ENCODE assay signal across 9 mouse cellular contexts in the genomic region with DNA sequence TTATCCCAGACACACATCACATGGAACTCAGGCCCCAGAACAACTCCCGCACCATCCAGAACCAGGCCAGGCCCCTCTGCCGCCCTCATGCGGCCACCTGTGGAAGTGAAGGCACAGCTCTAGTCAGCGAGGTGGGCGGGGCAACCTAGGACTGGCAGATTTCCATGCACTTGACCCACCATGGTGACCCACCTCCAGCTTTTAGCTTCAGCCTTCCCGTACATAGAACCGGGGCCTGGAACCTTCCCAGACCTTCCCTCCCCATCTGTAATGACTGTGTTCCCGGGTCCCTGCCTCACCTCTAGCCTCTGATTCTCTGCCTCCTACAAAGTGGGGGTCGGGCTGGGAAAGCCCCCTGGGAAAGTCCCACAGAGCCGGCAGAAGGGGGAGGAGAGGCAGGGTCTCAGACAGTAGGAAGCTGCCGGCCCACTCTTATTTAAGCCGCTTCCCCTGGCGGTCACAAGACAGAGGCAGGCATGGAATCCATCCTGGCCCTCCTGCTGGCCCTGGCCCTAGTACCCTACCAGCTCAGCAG. TPM values are rescaled to one million over a fixed set of nuclear protein-coding genes. Genes with fewer than 3 reads are reported as not detected.
DNase-seq lines count a peak whose midpoint lies in the region; ATAC-seq lines count a peak whose summit lies in the region.
"Had no signal": no experiment of that assay in that cellular context is flagged by ENCODE, and none has a peak within 500 bp of the region (broad histone marks: within the 10 kb centered on the region; RNA-seq: fewer than 3 reads in every experiment).

A gene (plus strand): TSS at position 429 of the 535 bp plus-strand sequence.

- H3K4me1 ChIP-seq in heart, embryonic 11.5 days (ENCODE audit: control insufficient read depth, insufficient read depth, low read length), result peaks cover 3% of the 10 kb centered on the region; the same call in 1 of the 2 replicates
- H3K4me1 ChIP-seq in neural tube, embryonic 11.5 days (ENCODE audit: control insufficient read depth, insufficient read depth, low read length), result no peaks in the 10 kb centered on the region

- H3K9ac ChIP-seq in heart, embryonic 11.5 days (ENCODE audit: low read depth, low read length), result no peak within 1 kb of the TSS
- H3K9ac ChIP-seq in neural tube, embryonic 11.5 days (ENCODE audit: low read length), result no peak within 1 kb of the TSS
- H3K9ac ChIP-seq: limb, embryonic 13.5 days had no signal

- 0 out of 2 replicates have a peak, but pooled peaks have one; percentile 12 for ATAC-seq in heart, embryonic 11.5 days (replicated peaks; ENCODE audit: insufficient number of reproducible peaks, low FRiP score, low TSS enrichment)
- peak; percentile 25 for ATAC-seq in inflammation-experienced regulatory T-cells, adult 6 months
- ATAC-seq in neural tube, embryonic 11.5 days (ENCODE audit: insufficient read depth, low FRiP score, low TSS enrichment), result peak; percentile 10

- no peaks in the 10 kb centered on the region for H3K36me3 ChIP-seq in heart, embryonic 11.5 days (ENCODE audit: control insufficient read depth, insufficient read depth, low read length)
- no peaks in the 10 kb centered on the region for H3K36me3 ChIP-seq in neural tube, embryonic 11.5 days (ENCODE audit: control insufficient read depth, insufficient read depth, low read length)
- H3K36me3 ChIP-seq: limb, embryonic 13.5 days had no signal

- H3K27me3 ChIP-seq in heart, embryonic 11.5 days (ENCODE audit: control insufficient read depth, insufficient read depth, low read length), result 0 out of 2 replicates have a peak, but pooled peaks cover 6% of the 10 kb centered on the region
- no peaks in the 10 kb centered on the region for H3K27me3 ChIP-seq in neural tube, embryonic 11.5 days (ENCODE audit: control insufficient read depth, insufficient read depth, low read length)
- H3K27me3 ChIP-seq: limb, embryonic 13.5 days had no signal

- H3K4me2 ChIP-seq in heart, embryonic 11.5 days, result no peak within 1 kb of the TSS
- H3K4me2 ChIP-seq in neural tube, embryonic 11.5 days (ENCODE audit: low read depth), result no peak within 1 kb of the TSS
- H3K4me2 ChIP-seq: limb, embryonic 13.5 days had no signal

- no peak within 1 kb of the TSS for H3K4me3 ChIP-seq in heart, embryonic 11.5 days (ENCODE audit: low read depth, low read length)
- no peak within 1 kb of the TSS for H3K4me3 ChIP-seq in neural tube, embryonic 11.5 days (ENCODE audit: low read depth, low read length)
- H3K4me3 ChIP-seq: limb, embryonic 13.5 days had no signal

- no peak within 1 kb of the TSS for H3K27ac ChIP-seq in heart, embryonic 11.5 days (ENCODE audit: low read depth, low read length)
- no peak within 1 kb of the TSS for H3K27ac ChIP-seq in neural tube, embryonic 11.5 days (ENCODE audit: low read depth, low read length)
- H3K27ac ChIP-seq: limb, embryonic 13.5 days had no signal

- DNase-seq in heart, adult 9 months (ENCODE audit: low spot score in 2 of 2), result no peak
- peak; percentile 71 for DNase-seq in adrenal gland, postnatal 25 days
- DNase-seq in embryo, embryonic 9.5 days (ENCODE audit: extremely low spot score), result peak; percentile 88
- DNase-seq in liver, result peak; percentile 80
- DNase-seq in neural tube, embryonic 11.5 days (ENCODE audit: low spot score), result peak; percentile 84
- DNase-seq in testis, postnatal 10 days (ENCODE audit: low spot score), result peak; percentile 89

- H3K9me3 ChIP-seq in heart, embryonic 11.5 days (replicated peaks; ENCODE audit: control insufficient read depth, low read length), result no peaks in the 10 kb centered on the region
- H3K9me3 ChIP-seq in neural tube, embryonic 11.5 days (ENCODE audit: control insufficient read depth, low read length), result no peaks in the 10 kb centered on the region
- H3K9me3 ChIP-seq: limb, embryonic 13.5 days had no signal

- 12% methylated on average over 13 of the region's 13 CpGs for WGBS in heart, embryonic 11.5 days (ENCODE audit: insufficient replicate concordance)
- WGBS in neural tube, embryonic 11.5 days, result 13% methylated on average over 13 of the region's 13 CpGs

RNA-seq across cellular contexts. Expression of the gene that starts here (rescaled TPM):
- 1.1 and 1.5 TPM in 2 replicates for polyA plus RNA-seq in heart, embryonic 11.5 days (2014; fragmentation: Nextera tagmentation; extraction: Ambion mirVana)
- not detected in 2 replicates for total RNA-seq in adrenal gland, postnatal 25 days (2021)
- polyA plus RNA-seq in inflammation-experienced regulatory T-cells, adult 6 months (2017; shearing (Covaris generic)), result not detected
- polyA plus RNA-seq in neural tube, embryonic 11.5 days (2014; fragmentation: Nextera tagmentation; extraction: Ambion mirVana), result 1.5 and 2.5 TPM in 2 replicates

Comparison
In these comparisons a context has a peak if more than half of its experiments do, and no peak if none do; other contexts are left out.
1. Peak in DNase-seq in adrenal gland, postnatal 25 days; RNA of the gene not detected or under 1 TPM.
2. Peak in ATAC-seq in inflammation-experienced regulatory T-cells, adult 6 months; RNA of the gene not detected or under 1 TPM.
3. DNase-seq: peak in embryo, embryonic 9.5 days (single experiment), liver (single experiment), neural tube, embryonic 11.5 days (single experiment) and testis, postnatal 10 days (single experiment); none in heart, adult 9 months (0 of 2).
4. Peak in every context shown above with its lines, with median percentiles within 50 percentile points of each other: ATAC-seq.